Mouse (Mus musculus) midbrain, embryonic 14.5 days (tissue): Measurements from ENCODE around the gene Akr1b3. TPM values are rescaled to one million over a fixed set of nuclear protein-coding genes. Genes with fewer than 3 reads are reported as not detected.

Experiments used
- ATAC-seq: fragments of 200-750 bp; cut with Nextera tagmentation; 2 replicates; pipeline ENCODE4 v1.8.0; 2017; ENCODE audit warnings: moderate number of reproducible peaks, moderate library complexity; ENCODE audit not compliant: low FRiP score, low TSS enrichment
- DNase-seq: peaks from one replicate; pipeline ENCODE4 v3.0.0-alpha.2; 2015
- H3K27ac ChIP-seq: fragments of 300-500 bp; sonication (generic); replicated peaks from 2 replicates; pipeline ENCODE4 v1.5.1; 2014; ENCODE audit warnings: mild to moderate bottlenecking, low read depth, low read length, moderate library complexity
- H3K27me3 ChIP-seq: fragments of 300-500 bp; sonication (generic); 2 replicates; pipeline ENCODE4 v1.6.1; 2014; ENCODE audit warnings: low read length, control low read depth, mixed read lengths; ENCODE audit not compliant: control insufficient read depth, insufficient read depth
- H3K36me3 ChIP-seq: fragments of 300-500 bp; sonication (generic); 2 replicates; pipeline ENCODE4 v1.6.1; 2014; ENCODE audit warnings: low read length, control low read depth; ENCODE audit not compliant: control insufficient read depth, insufficient read depth
- H3K4me1 ChIP-seq: fragments of 300-500 bp; sonication (generic); 2 replicates; pipeline ENCODE4 v1.6.1; 2014; ENCODE audit warnings: mild to moderate bottlenecking, antibody characterized with exemption, low read length, control low read depth; ENCODE audit not compliant: control insufficient read depth, insufficient read depth
- H3K4me2 ChIP-seq: fragments of 300-500 bp; sonication (generic); 2 replicates; pipeline ENCODE4 v1.6.1; 2014; ENCODE audit warnings: mild to moderate bottlenecking, low read length, moderate library complexity
- H3K4me3 ChIP-seq: fragments of 300-500 bp; sonication (generic); replicated peaks from 2 replicates; pipeline ENCODE4 v1.5.1; 2014; ENCODE audit warnings: low read depth, low read length
- H3K9ac ChIP-seq: fragments of 300-500 bp; sonication (generic); replicated peaks from 2 replicates; pipeline ENCODE4 v1.6.1; 2014; ENCODE audit warnings: mild to moderate bottlenecking, low read length, moderate library complexity
- H3K9me3 ChIP-seq: fragments of 300-500 bp; sonication (generic); 2 replicates; pipeline ENCODE4 v1.6.1; 2016; ENCODE audit warnings: low read length, control low read depth, mixed read lengths; ENCODE audit not compliant: control insufficient read depth
- WGBS: fragments of 180-500 bp; shearing (Covaris S2); extraction: QIAGEN DNeasy Blood & Tissue Kit; methylation state at CpG from one replicate; pipeline ENCODE4 v1.1.7; 2014; 5-methylcytosine and 5-hydroxymethylcytosine counted together
- polyA plus RNA-seq: library from polyadenylated mRNA; unstranded; fragments of >200 nt; fragmentation: Nextera tagmentation; extraction: Ambion mirVana; gene quantifications from 2 replicates; pipeline ENCODE4 v1.2.1, GENCODE M21; 2014

Akr1b3 gene
- 95.2 and 106 TPM in 2 replicates for polyA plus RNA-seq

- Histone ChIP-seq H3K4me2 (peak within 1 kb of the TSS; percentile 89), H3K9ac (peak within 1 kb of the TSS; percentile 64), H3K9me3 (no peaks in the 10 kb centered on the region), H3K4me3 (peak within 1 kb of the TSS; percentile 65), H3K27ac (no peak within 1 kb of the TSS), H3K4me1 (no peaks in the 10 kb centered on the region), H3K36me3 (no peaks in the 10 kb centered on the region), H3K27me3 (no peaks in the 10 kb centered on the region)
- DNase-seq (peak; percentile 96), ATAC-seq (peak; percentile 99)
- WGBS, result under 1% methylated on average over 60 of the region's 60 CpGs
Observed at GRCm38 (mm10) chr6:34316854-34317771, at the start of gene Akr1b3. Akr1b3 (minus strand) TSS chr6:34317478.

GRCm38 (mm10) chr6:34364217-34365136, 47.2 kb upstream of the Akr1b3 start:
- no peak overlapping the region for H3K4me2 ChIP-seq
- H3K27ac ChIP-seq, result no peak overlapping the region
- WGBS, result 87% methylated on average over 12 of the region's 12 CpGs
- H3K4me1 ChIP-seq, result 0 out of 2 replicates have a peak, but pooled peaks cover 3% of the 10 kb centered on the region
- ATAC-seq (no peak), DNase-seq (no peak)
- H3K4me3 ChIP-seq, result no peak overlapping the region
- H3K27me3 ChIP-seq, result no peaks in the 10 kb centered on the region
- H3K9ac ChIP-seq, result no peak overlapping the region
- no peaks in the 10 kb centered on the region for H3K9me3 ChIP-seq
- H3K36me3 ChIP-seq, result no peaks in the 10 kb centered on the region

GRCm38 (mm10) chr6:34355841-34356240, 38.6 kb upstream of the Akr1b3 start:
- Histone ChIP-seq H3K4me1 (0 out of 2 replicates have a peak, but pooled peaks cover 6% of the 10 kb centered on the region), H3K36me3 (no peaks in the 10 kb centered on the region), H3K9me3 (no peaks in the 10 kb centered on the region), H3K27ac (no peak overlapping the region), H3K27me3 (no peaks in the 10 kb centered on the region), H3K4me2 (no peak overlapping the region), H3K4me3 (no peak overlapping the region), H3K9ac (no peak overlapping the region)
- WGBS, result 92% methylated on average over 9 of the region's 9 CpGs
- no peak for ATAC-seq
- DNase-seq, result no peak

- ATAC-seq (no peak), DNase-seq (no peak)
- WGBS, result 83% methylated on average over 6 of the region's 6 CpGs
- no peak overlapping the region for H3K27ac ChIP-seq
- H3K27me3 ChIP-seq, result no peaks in the 10 kb centered on the region
- H3K4me3 ChIP-seq, result no peak overlapping the region
- H3K9ac ChIP-seq, result no peak overlapping the region
- no peak overlapping the region for H3K4me2 ChIP-seq
- 0 out of 2 replicates have a peak, but pooled peaks cover 6% of the 10 kb centered on the region for H3K4me1 ChIP-seq
- H3K36me3 ChIP-seq, result no peaks in the 10 kb centered on the region
- H3K9me3 ChIP-seq, result no peaks in the 10 kb centered on the region
Observed at GRCm38 (mm10) chr6:34355349-34355747, 38.1 kb upstream of the Akr1b3 start.

- no peak overlapping the region for H3K4me3 ChIP-seq
- ATAC-seq (no peak), DNase-seq (no peak)
- H3K27ac ChIP-seq, result no peak overlapping the region
- 0 out of 2 replicates have a peak, but pooled peaks cover 6% of the 10 kb centered on the region for H3K4me1 ChIP-seq
- H3K27me3 ChIP-seq, result no peaks in the 10 kb centered on the region
- no peaks in the 10 kb centered on the region for H3K9me3 ChIP-seq
- H3K9ac ChIP-seq, result no peak overlapping the region
- no peaks in the 10 kb centered on the region for H3K36me3 ChIP-seq
- 82% methylated on average over 8 of the region's 8 CpGs for WGBS
- H3K4me2 ChIP-seq, result peak overlapping the region; percentile 50; the same call in 1 of the 2 replicates
Observed at GRCm38 (mm10) chr6:34354354-34355348, 37.4 kb upstream of the Akr1b3 start.

GRCm38 (mm10) chr6:34353658-34354353, 36.5 kb upstream of the Akr1b3 start, which contains the start of gene Akr1b8:
Akr1b8 (plus strand) TSS chr6:34354119.
- peak within 1 kb of the TSS; percentile 50 for H3K4me2 ChIP-seq
- 0 out of 2 replicates have a peak within 1 kb of the TSS, but pooled peaks have one; percentile 17 for H3K4me3 ChIP-seq
- H3K4me1 ChIP-seq, result 0 out of 2 replicates have a peak, but pooled peaks cover 6% of the 10 kb centered on the region
- no peaks in the 10 kb centered on the region for H3K9me3 ChIP-seq
- 16% methylated on average over 16 of the region's 16 CpGs for WGBS
- H3K9ac ChIP-seq, result no peak within 1 kb of the TSS
- DNase-seq, result peak; percentile 36
- H3K27me3 ChIP-seq, result no peaks in the 10 kb centered on the region
- ATAC-seq, result no peak
- no peaks in the 10 kb centered on the region for H3K36me3 ChIP-seq
- no peak within 1 kb of the TSS for H3K27ac ChIP-seq

GRCm38 (mm10) chr6:34352401-34352800, 35.1 kb upstream of the Akr1b3 start:
- 0 out of 2 replicates have a peak, but pooled peaks cover 6% of the 10 kb centered on the region for H3K4me1 ChIP-seq
- H3K27me3 ChIP-seq, result no peaks in the 10 kb centered on the region
- H3K4me2 ChIP-seq, result no peak overlapping the region
- WGBS, result 90% methylated on average over 3 of the region's 3 CpGs
- ATAC-seq, result no peak
- H3K4me3 ChIP-seq, result no peak overlapping the region
- no peak overlapping the region for H3K27ac ChIP-seq
- no peaks in the 10 kb centered on the region for H3K9me3 ChIP-seq
- no peaks in the 10 kb centered on the region for H3K36me3 ChIP-seq
- no peak for DNase-seq
- no peak overlapping the region for H3K9ac ChIP-seq
